Mouse (Mus musculus) limb, embryonic 14.5 days (tissue): ENCODE results near the gene Bcl10. TPM values are rescaled to one million over a fixed set of nuclear protein-coding genes. Genes with fewer than 3 reads are reported as not detected.
A peak's percentile ranks its signal among the peaks of the same experiment; 100 is the strongest.

Experiments used
- ATAC-seq: fragments of 200-750 bp; cut with Nextera tagmentation; 2 replicates; pipeline ENCODE4 v1.8.0; 2017; ENCODE audit warnings: low read depth, moderate number of reproducible peaks, moderate TSS enrichment; ENCODE audit not compliant: low FRiP score
- DNase-seq: peaks from one replicate; pipeline ENCODE4 v3.0.0-alpha.2; 2015; ENCODE audit warnings: low spot score
- H3K27ac ChIP-seq: fragments of 300-500 bp; sonication (generic); replicated peaks from 2 replicates; pipeline ENCODE4 v1.5.1; 2014; ENCODE audit warnings: low read depth, mild to moderate bottlenecking, low read length, moderate library complexity, mixed read lengths
- H3K27me3 ChIP-seq: fragments of 300-500 bp; sonication (generic); 2 replicates; pipeline ENCODE4 v1.6.1; 2014; ENCODE audit warnings: low read length, mixed read lengths; ENCODE audit not compliant: control insufficient read depth, insufficient read depth
- H3K36me3 ChIP-seq: fragments of 300-500 bp; sonication (generic); 2 replicates; pipeline ENCODE4 v1.6.1; 2014; ENCODE audit warnings: mild to moderate bottlenecking, low read length, moderate library complexity, mixed read lengths; ENCODE audit not compliant: control insufficient read depth, insufficient read depth
- H3K4me1 ChIP-seq: fragments of 300-500 bp; sonication (generic); 2 replicates; pipeline ENCODE4 v1.6.1; 2014; ENCODE audit warnings: antibody characterized with exemption, low read length, mixed read lengths; ENCODE audit not compliant: control insufficient read depth, insufficient read depth
- H3K4me2 ChIP-seq: fragments of 300-500 bp; sonication (generic); replicated peaks from 2 replicates; pipeline ENCODE4 v1.6.1; 2014; ENCODE audit warnings: low read depth, mild to moderate bottlenecking, low read length, moderate library complexity; ENCODE audit not compliant: severe bottlenecking
- H3K4me3 ChIP-seq: fragments of 300-500 bp; sonication (generic); replicated peaks from 2 replicates; pipeline ENCODE4 v1.5.1; 2014; ENCODE audit warnings: low read length
- H3K9ac ChIP-seq: fragments of 300-500 bp; sonication (generic); 2 replicates; pipeline ENCODE4 v1.6.1; 2014; ENCODE audit warnings: mild to moderate bottlenecking, low read depth, low read length, moderate library complexity; ENCODE audit not compliant: severe bottlenecking
- H3K9me3 ChIP-seq: fragments of 300-500 bp; sonication (generic); 2 replicates; pipeline ENCODE4 v1.6.1; 2016; ENCODE audit warnings: low read length; ENCODE audit not compliant: control insufficient read depth
- POLR2A ChIP-seq: fragments of 200-500 bp; IDR thresholded peaks from 2 replicates; pipeline ENCODE4 v1.8.0; 2012; ENCODE audit warnings: inconsistent platforms, mild to moderate bottlenecking, moderate library complexity, borderline replicate concordance; ENCODE audit not compliant: insufficient read depth, insufficient read length; ENCODE audit errors: extremely low read depth
- WGBS: fragments of 180-500 bp; shearing (Covaris S2); extraction: QIAGEN DNeasy Blood & Tissue Kit; methylation state at CpG from one replicate; pipeline ENCODE4 v1.1.7; 2014; 5-methylcytosine and 5-hydroxymethylcytosine counted together
- polyA plus RNA-seq, 2 experiments: library from polyadenylated mRNA; depleted of rRNA in 1 of 2; stranded (reverse) in 1 of 2; unstranded in 1 of 2; fragments of >200 nt; fragmentation: Nextera tagmentation in 1 of 2; extraction: Ambion mirVana in 1 of 2; gene quantifications; 2 replicates each; pipeline versions ENCODE4 v1.2.1 to v1.2.3; 2012 to 2014

The Bcl10 gene
- polyA plus RNA-seq, 2 experiments = 25.5 to 52.9 TPM

DNA sequence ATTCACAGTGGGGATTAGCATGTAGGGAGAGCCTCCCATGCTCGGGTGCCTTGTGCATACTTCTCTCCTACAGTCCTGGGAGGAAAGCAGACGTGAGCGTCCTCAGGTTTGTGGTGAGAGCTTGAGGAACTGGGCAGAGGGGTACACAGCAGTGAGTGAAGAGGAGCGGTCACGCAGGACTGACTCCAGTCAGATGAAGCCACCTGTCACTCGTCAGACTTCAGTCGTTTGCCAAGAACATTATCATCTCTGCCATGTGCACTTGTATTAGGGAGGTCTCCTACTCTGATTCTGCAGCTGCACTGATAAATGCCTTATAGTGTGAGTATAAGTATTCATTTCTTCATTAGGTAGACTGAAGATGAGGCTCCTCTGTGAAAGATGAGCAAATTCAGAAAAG, 21.7 kb downstream of the Bcl10 start:
- ATAC-seq = no peak
- Histone ChIP-seq H3K4me2 (no peak overlapping the region), H3K4me3 (no peak overlapping the region), H3K9me3 (no peaks in the 10 kb centered on the region), H3K4me1 (peaks cover 5% of the 10 kb centered on the region), H3K9ac (no peak overlapping the region), H3K27me3 (no peaks in the 10 kb centered on the region), H3K36me3 (peaks cover 47% of the 10 kb centered on the region), H3K27ac (no peak overlapping the region)
- no peak for TF ChIP-seq POLR2A
- DNase-seq = no peak
- WGBS = 88% methylated on average over 7 of the region's 7 CpGs

DNA sequence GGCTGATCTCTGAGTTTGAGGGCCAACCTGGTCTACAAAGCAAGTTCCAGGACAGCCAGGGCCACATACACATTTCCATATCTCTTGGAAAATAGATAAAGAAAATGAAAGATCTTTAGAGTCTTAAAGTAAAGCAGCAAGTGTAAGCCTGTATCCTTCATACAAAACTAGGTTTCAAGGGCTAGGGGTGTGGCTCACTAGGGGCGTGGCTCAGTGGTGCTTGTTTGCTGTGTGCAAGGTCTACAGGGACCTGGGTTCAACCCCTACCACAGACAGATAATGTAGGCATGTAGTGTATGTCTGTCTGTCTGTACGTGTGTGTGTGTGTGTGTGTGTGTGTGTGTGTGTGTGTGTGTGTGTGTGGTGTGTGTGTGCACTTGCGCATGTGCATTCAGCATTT, 23.3 kb downstream of the Bcl10 start:
- peaks cover 34% of the 10 kb centered on the region for H3K36me3 ChIP-seq
- ATAC-seq (no peak), DNase-seq (no peak)
- no peak for TF ChIP-seq POLR2A
- H3K27ac ChIP-seq = no peak overlapping the region
- H3K4me2 ChIP-seq = no peak overlapping the region
- no peaks in the 10 kb centered on the region for H3K27me3 ChIP-seq
- no peak overlapping the region for H3K9ac ChIP-seq
- 98% methylated on average over 3 of the region's 3 CpGs for WGBS
- no peaks in the 10 kb centered on the region for H3K9me3 ChIP-seq
- peaks cover 7% of the 10 kb centered on the region for H3K4me1 ChIP-seq
- H3K4me3 ChIP-seq = no peak overlapping the region

DNA sequence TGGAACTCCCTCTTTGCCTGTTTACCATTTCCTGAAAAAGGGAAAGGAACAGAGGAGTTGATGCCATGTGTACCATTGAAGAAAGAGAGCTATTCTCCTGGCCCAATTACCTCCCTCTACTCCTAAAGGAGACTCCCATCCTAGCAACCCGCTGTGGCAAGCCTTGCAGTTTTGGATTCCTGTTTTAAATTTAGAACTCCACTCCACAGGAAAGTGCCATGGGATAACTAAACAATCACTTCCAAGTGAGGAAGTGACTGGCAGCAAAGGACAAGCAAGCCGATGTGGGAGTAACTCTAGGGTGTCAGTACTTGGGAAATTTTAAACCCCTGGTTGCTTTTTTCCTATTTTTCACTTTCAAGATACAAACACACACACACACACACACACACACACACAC, 24.1 kb downstream of the Bcl10 start:
- no peak overlapping the region for H3K27ac ChIP-seq
- no peak for TF ChIP-seq POLR2A
- no peaks in the 10 kb centered on the region for H3K27me3 ChIP-seq
- no peak overlapping the region for H3K4me2 ChIP-seq
- H3K4me1 ChIP-seq = peaks cover 7% of the 10 kb centered on the region
- peaks cover 28% of the 10 kb centered on the region for H3K36me3 ChIP-seq
- no peaks in the 10 kb centered on the region for H3K9me3 ChIP-seq
- DNase-seq (no peak), ATAC-seq (no peak)
- no peak overlapping the region for H3K9ac ChIP-seq
- WGBS = 37% methylated on average over 2 of the region's 2 CpGs
- H3K4me3 ChIP-seq = no peak overlapping the region

- Histone ChIP-seq H3K4me3 (no peak overlapping the region), H3K27ac (no peak overlapping the region), H3K4me2 (no peak overlapping the region), H3K9me3 (no peaks in the 10 kb centered on the region), H3K9ac (no peak overlapping the region), H3K27me3 (no peaks in the 10 kb centered on the region), H3K36me3 (peaks cover 25% of the 10 kb centered on the region), H3K4me1 (peaks cover 7% of the 10 kb centered on the region)
- TF ChIP-seq POLR2A = no peak
- DNase-seq (no peak), ATAC-seq (no peak)
- 31% methylated on average over 6 of the region's 6 CpGs for WGBS
Observed at GRCm38 (mm10) chr3:145947539-145948204, 25.1 kb downstream of the Bcl10 start.

DNA sequence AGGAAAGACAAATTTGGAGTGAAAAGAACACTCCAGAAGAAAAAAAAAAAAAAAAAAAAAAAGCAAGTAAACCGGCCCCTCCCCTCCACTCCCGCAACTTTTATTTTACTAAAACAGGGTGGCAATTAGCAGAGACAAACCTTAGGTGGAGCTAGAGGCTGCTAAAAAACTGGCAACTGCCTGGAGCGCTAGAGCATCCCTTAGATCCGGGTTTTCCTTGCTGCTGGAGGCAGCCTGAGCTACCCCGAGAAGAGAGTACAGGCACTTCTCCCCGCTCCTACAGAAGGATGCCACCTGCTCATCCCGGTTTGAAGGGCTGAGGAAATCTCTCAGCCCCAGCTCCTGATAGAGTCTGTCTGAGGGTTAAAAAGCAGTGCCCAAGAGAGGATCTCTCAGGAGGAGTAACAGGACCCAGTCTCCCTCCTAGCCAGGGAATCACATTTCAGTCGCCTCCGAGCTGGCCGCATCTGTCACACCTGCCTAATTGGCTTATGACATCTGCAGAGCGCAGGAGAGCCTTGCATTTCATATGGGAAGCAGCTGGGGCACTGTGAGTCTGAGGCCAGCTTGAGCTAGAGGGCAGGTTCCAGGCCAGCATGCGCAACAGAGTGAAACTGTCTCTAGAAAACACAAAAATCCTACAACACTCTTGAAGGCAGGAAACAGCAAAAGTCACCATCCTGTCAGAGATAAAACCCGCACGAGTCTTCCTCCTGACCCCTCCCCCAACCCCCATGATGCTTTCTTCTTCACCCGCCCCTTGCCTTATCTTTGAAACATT, 27.6 kb downstream of the Bcl10 start:
- H3K9me3 ChIP-seq = no peaks in the 10 kb centered on the region
- H3K27me3 ChIP-seq = no peaks in the 10 kb centered on the region
- peaks cover 7% of the 10 kb centered on the region for H3K4me1 ChIP-seq
- ATAC-seq = peak; percentile 83
- H3K36me3 ChIP-seq = peaks cover 2% of the 10 kb centered on the region; the same call in 1 of the 2 replicates
- H3K9ac ChIP-seq = peak overlapping the region; percentile 9
- H3K4me2 ChIP-seq = peak overlapping the region; percentile 30
- TF ChIP-seq POLR2A = no peak
- WGBS = 7% methylated on average over 15 of the region's 15 CpGs
- peak; percentile 82 for DNase-seq
- H3K4me3 ChIP-seq = peak overlapping the region; percentile 10; the same call in 1 of the 2 replicates
- no peak overlapping the region for H3K27ac ChIP-seq
